Mouse (Mus musculus) lung, embryonic 16.5 days (tissue): Measurements from ENCODE around the gene Ovca2. TPM values are rescaled to one million over a fixed set of nuclear protein-coding genes. Genes with fewer than 3 reads are reported as not detected.
A peak's percentile ranks its signal among the peaks of the same experiment; 100 is the strongest.

Experiments
- ATAC-seq: fragments of 200-750 bp; cut with Nextera tagmentation; 2 replicates; pipeline ENCODE4 v1.8.0; 2017; ENCODE audit warnings: low read depth, mild to moderate bottlenecking, moderate library complexity
- H3K27ac ChIP-seq: fragments of 300-500 bp; sonication (generic); 2 replicates; pipeline ENCODE4 v1.5.1; 2014; ENCODE audit warnings: mild to moderate bottlenecking, control low read depth, low read length
- H3K27me3 ChIP-seq: fragments of 300-500 bp; sonication (generic); 2 replicates; pipeline ENCODE4 v1.6.1; 2014; ENCODE audit warnings: low read depth, low read length, mixed read lengths; ENCODE audit not compliant: control insufficient read depth, insufficient read depth
- H3K36me3 ChIP-seq: fragments of 300-500 bp; sonication (generic); 2 replicates; pipeline ENCODE4 v1.6.1; 2014; ENCODE audit warnings: low read length; ENCODE audit not compliant: control insufficient read depth, insufficient read depth
- H3K4me1 ChIP-seq: fragments of 300-500 bp; sonication (generic); replicated peaks from 2 replicates; pipeline ENCODE4 v1.6.1; 2014; ENCODE audit warnings: low read length, mixed read lengths; ENCODE audit not compliant: control insufficient read depth, insufficient read depth
- H3K4me2 ChIP-seq: fragments of 300-500 bp; sonication (generic); 2 replicates; pipeline ENCODE4 v1.6.1; 2014; ENCODE audit warnings: low read depth, low read length, control low read depth
- H3K4me3 ChIP-seq: fragments of 300-500 bp; sonication (generic); 2 replicates; pipeline ENCODE4 v1.5.1; 2014; ENCODE audit warnings: mild to moderate bottlenecking, low read length, control low read depth
- H3K9ac ChIP-seq: fragments of 300-500 bp; sonication (generic); 2 replicates; pipeline ENCODE4 v1.6.1; 2014; ENCODE audit warnings: low read length, control low read depth
- H3K9me3 ChIP-seq: fragments of 300-500 bp; sonication (generic); 2 replicates; pipeline ENCODE4 v1.6.1; 2016; ENCODE audit warnings: low read length; ENCODE audit not compliant: control insufficient read depth
- WGBS: fragments of 180-500 bp; shearing (Covaris S2); extraction: QIAGEN DNeasy Blood & Tissue Kit; methylation state at CpG from one replicate; pipeline ENCODE4 v1.1.7; 2014; 5-methylcytosine and 5-hydroxymethylcytosine counted together
- polyA plus RNA-seq: library from polyadenylated mRNA; unstranded; fragments of >200 nt; fragmentation: Nextera tagmentation; extraction: Ambion mirVana; gene quantifications from 2 replicates; pipeline ENCODE4 v1.2.1, GENCODE M21; 2015

Ovca2 gene
- polyA plus RNA-seq, 1 experiment from 2014 or later: 24.0 TPM

- Histone ChIP-seq H3K36me3 (peaks cover 21% of the 10 kb centered on the region), H3K9me3 (no peaks in the 10 kb centered on the region), H3K4me1 (peaks cover 50% of the 10 kb centered on the region), H3K27ac (peak overlapping the region; percentile 86), H3K9ac (peak overlapping the region; percentile 23; the same call in 1 of the 2 replicates), H3K4me3 (no peak overlapping the region), H3K4me2 (no peak overlapping the region), H3K27me3 (peaks cover 11% of the 10 kb centered on the region)
- ATAC-seq: no peak
- 71% methylated on average over 12 of the region's 12 CpGs for WGBS
These were observed 16.0 kb downstream of the Ovca2 start for GRCm38 (mm10) chr11:75162591-75163080.

DNA sequence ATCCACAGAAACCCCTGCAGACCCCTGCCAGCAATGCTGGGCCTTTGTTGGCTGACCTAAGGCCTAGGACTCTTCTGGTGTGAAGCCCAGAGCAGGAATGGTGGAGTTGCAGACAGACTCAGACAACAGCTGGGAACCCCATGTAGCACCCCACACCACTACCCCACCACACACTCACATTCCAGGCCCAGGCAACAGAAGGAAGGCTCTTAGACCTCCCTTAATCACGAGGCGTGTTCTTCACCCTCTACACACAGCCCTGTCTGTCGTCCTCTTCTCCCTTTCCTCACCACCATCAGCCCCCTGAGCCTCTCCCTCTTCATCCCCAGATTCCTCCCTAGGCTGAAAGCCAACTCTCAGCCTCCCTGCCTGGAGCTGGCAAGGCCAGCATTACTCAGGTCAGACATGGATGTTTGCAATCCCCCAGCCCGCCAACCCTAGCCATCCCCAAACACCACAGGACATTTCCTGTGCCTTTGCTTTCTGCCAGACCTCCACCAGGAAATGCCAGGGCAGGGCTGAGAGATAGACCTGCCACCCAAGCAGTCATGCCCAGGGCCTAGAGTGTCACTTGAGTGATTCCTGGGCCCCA is 17.1 kb downstream of the Ovca2 start:
- H3K4me1 ChIP-seq: peaks cover 60% of the 10 kb centered on the region
- peak overlapping the region; percentile 86 for H3K27ac ChIP-seq
- no peak overlapping the region for H3K4me3 ChIP-seq
- no peaks in the 10 kb centered on the region for H3K9me3 ChIP-seq
- H3K4me2 ChIP-seq: no peak overlapping the region
- H3K9ac ChIP-seq: no peak overlapping the region
- peaks cover 11% of the 10 kb centered on the region for H3K27me3 ChIP-seq
- WGBS: 24% methylated on average over 4 of the region's 4 CpGs
- peaks cover 21% of the 10 kb centered on the region for H3K36me3 ChIP-seq
- ATAC-seq: peak; percentile 85

GRCm38 (mm10) chr11:75160954-75161353 is 17.7 kb downstream of the Ovca2 start:
- H3K9me3 ChIP-seq: no peaks in the 10 kb centered on the region
- 0 out of 2 replicates have a peak overlapping the region, but pooled peaks have one; percentile 12 for H3K9ac ChIP-seq
- peaks cover 6% of the 10 kb centered on the region for H3K27me3 ChIP-seq
- peak overlapping the region; percentile 86 for H3K27ac ChIP-seq
- no peak overlapping the region for H3K4me3 ChIP-seq
- peaks cover 63% of the 10 kb centered on the region for H3K4me1 ChIP-seq
- 53% methylated on average over 7 of the region's 7 CpGs for WGBS
- H3K4me2 ChIP-seq: no peak overlapping the region
- peaks cover 20% of the 10 kb centered on the region for H3K36me3 ChIP-seq
- no peak for ATAC-seq

GRCm38 (mm10) chr11:75159564-75159963 is 19.1 kb downstream of the Ovca2 start:
- 50% methylated on average over 2 of the region's 2 CpGs for WGBS
- no peak overlapping the region for H3K4me3 ChIP-seq
- no peak overlapping the region for H3K4me2 ChIP-seq
- no peak for ATAC-seq
- peaks cover 57% of the 10 kb centered on the region for H3K4me1 ChIP-seq
- no peak overlapping the region for H3K9ac ChIP-seq
- no peak overlapping the region; the same call in 1 of the 2 replicates for H3K27ac ChIP-seq
- no peaks in the 10 kb centered on the region for H3K9me3 ChIP-seq
- peaks cover 14% of the 10 kb centered on the region for H3K36me3 ChIP-seq
- H3K27me3 ChIP-seq: peaks cover under 1% of the 10 kb centered on the region; the same call in 1 of the 2 replicates

- no peaks in the 10 kb centered on the region for H3K9me3 ChIP-seq
- H3K9ac ChIP-seq: no peak overlapping the region
- 72% methylated on average over 14 of the region's 14 CpGs for WGBS
- ATAC-seq: no peak
- H3K4me1 ChIP-seq: peaks cover 57% of the 10 kb centered on the region
- H3K4me2 ChIP-seq: no peak overlapping the region
- no peaks in the 10 kb centered on the region for H3K27me3 ChIP-seq
- peak overlapping the region; percentile 82 for H3K27ac ChIP-seq
- peaks cover 8% of the 10 kb centered on the region for H3K36me3 ChIP-seq
- H3K4me3 ChIP-seq: no peak overlapping the region
These were observed 20.2 kb downstream of the Ovca2 start for GRCm38 (mm10) chr11:75158432-75158831.

DNA sequence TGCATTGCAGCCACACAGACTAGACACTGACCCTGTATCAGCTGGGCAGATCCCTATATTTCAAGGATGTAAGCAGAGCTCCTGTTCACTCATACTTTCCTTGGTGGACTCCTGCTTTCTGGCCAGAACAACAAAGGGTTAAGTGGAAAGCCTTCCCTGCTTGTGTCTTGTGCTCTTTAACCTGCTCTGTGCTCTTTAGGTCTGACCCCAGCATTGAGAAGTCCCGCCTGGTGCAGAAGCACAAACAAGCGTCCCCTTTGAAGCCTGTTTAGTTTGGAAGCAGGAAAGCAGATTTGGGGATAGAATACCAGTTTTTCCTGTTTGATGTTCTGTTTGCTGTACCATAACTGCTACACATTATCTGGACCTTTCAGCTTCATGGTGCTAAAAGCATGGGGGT is 20.7 kb downstream of the Ovca2 start:
- peak overlapping the region; percentile 82 for H3K27ac ChIP-seq
- H3K4me1 ChIP-seq: peaks cover 55% of the 10 kb centered on the region
- H3K27me3 ChIP-seq: no peaks in the 10 kb centered on the region
- no peak for ATAC-seq
- H3K4me3 ChIP-seq: no peak overlapping the region
- no peak overlapping the region for H3K4me2 ChIP-seq
- WGBS: 16% methylated on average over 2 of the region's 2 CpGs
- H3K9me3 ChIP-seq: no peaks in the 10 kb centered on the region
- H3K36me3 ChIP-seq: peaks cover 3% of the 10 kb centered on the region
- H3K9ac ChIP-seq: no peak overlapping the region

GRCm38 (mm10) chr11:75157037-75157436 is 21.6 kb downstream of the Ovca2 start:
- no peak for ATAC-seq
- Histone ChIP-seq H3K4me1 (peaks cover 51% of the 10 kb centered on the region), H3K27ac (peak overlapping the region; percentile 82), H3K4me3 (no peak overlapping the region), H3K27me3 (no peaks in the 10 kb centered on the region), H3K9me3 (no peaks in the 10 kb centered on the region), H3K4me2 (no peak overlapping the region), H3K36me3 (no peaks in the 10 kb centered on the region; the same call in 1 of the 2 replicates), H3K9ac (0 out of 2 replicates have a peak overlapping the region, but pooled peaks have one; percentile 8)
- 18% methylated on average over 4 of the region's 4 CpGs for WGBS

GRCm38 (mm10) chr11:75156416-75156815 is 22.2 kb downstream of the Ovca2 start:
- Histone ChIP-seq H3K4me1 (peaks cover 46% of the 10 kb centered on the region), H3K9me3 (no peaks in the 10 kb centered on the region), H3K4me3 (no peak overlapping the region), H3K27me3 (no peaks in the 10 kb centered on the region), H3K27ac (peak overlapping the region; percentile 82), H3K4me2 (no peak overlapping the region), H3K36me3 (no peaks in the 10 kb centered on the region; the same call in 1 of the 2 replicates), H3K9ac (no peak overlapping the region; the same call in 1 of the 2 replicates)
- peak; percentile 24; the same call in 1 of the 2 replicates for ATAC-seq
- WGBS: 28% methylated on average over 5 of the region's 5 CpGs

DNA sequence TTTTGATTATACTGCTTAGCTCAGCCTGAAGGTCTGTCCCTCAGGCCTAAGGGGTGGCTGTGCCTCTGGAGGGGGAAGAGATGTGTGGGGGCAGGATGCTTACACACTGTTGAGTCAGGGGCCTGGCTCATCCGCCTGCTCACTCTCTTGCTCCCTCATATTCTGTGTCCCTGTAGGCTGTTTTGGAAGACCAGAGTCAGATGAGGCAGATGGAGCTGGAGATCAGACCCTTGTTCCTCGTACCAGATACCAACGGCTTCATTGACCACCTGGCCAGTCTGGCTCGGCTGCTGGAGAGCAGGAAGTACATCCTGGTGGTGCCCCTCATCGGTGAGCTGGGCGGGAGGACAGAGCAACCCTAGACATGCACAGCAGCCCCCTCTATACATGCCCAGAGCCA is 22.6 kb downstream of the Ovca2 start:
- ATAC-seq: no peak
- H3K4me2 ChIP-seq: no peak overlapping the region
- H3K9ac ChIP-seq: peak overlapping the region; percentile 16; the same call in 1 of the 2 replicates
- H3K4me3 ChIP-seq: no peak overlapping the region
- 35% methylated on average over 6 of the region's 6 CpGs for WGBS
- no peaks in the 10 kb centered on the region; the same call in 1 of the 2 replicates for H3K36me3 ChIP-seq
- peaks cover 46% of the 10 kb centered on the region for H3K4me1 ChIP-seq
- peak overlapping the region; percentile 82 for H3K27ac ChIP-seq
- H3K9me3 ChIP-seq: no peaks in the 10 kb centered on the region
- H3K27me3 ChIP-seq: no peaks in the 10 kb centered on the region
